Mouse (Mus musculus): ENCODE results near the gene Celsr1.

- no peak for TF ChIP-seq CTCF (IDR thresholded peaks at IDR 0.05; ENCODE audit: low read depth)
- no peak for TF ChIP-seq EP300 (optimal IDR thresholded peaks at IDR 0.05)
Observed at GRCm38 (mm10) chr15:85966032-85966431, 67.5 kb downstream of the Celsr1 start.

Measured in stomach, postnatal 0 days (tissue).